Mouse (Mus musculus): ENCODE results near the gene Prn. TPM values are rescaled to one million over a fixed set of nuclear protein-coding genes. Genes with fewer than 3 reads are reported as not detected.

Gene Prn
- total RNA-seq (2023) = not detected in 4 replicates

GRCm38 (mm10) chr2:131909683-131910572 lies at the start of gene Prn, which contains the start of gene Prnp:
Gene Prn (plus strand): TSS chr2:131909957.
Gene Prnp (plus strand): TSS chr2:131909928.

DNA sequence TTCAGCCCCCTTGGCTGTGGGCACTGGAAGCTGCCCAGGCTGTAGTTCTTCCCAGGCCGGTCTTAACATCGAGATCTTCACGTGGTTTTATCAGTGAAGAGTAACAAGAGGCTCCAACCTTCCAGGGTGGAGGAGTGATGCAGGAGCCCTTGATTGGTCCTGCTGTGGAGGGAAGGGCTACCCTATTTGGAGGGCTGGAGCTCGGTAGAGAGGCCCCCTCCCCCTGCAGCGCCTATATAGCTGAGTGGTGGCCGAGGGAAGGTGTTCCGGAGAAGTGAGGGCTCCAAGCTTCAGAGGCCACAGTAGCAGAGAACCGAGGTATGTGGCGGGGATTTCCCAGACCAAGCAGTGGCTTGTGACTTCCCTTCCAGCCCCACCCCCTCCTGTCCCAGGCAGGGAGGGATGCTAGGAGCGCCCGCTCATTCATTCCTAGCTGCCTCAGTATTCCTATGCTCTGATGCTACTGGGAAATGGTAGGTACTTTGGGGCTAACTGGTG lies 40.9 kb downstream of the Prn start, which contains the start of gene Prnd:
Gene Prnd (plus strand): TSS at position 264 of the 498 bp plus-strand sequence.

Other genes with a start within 250 kb of the Prn start
- not detected in 4 replicates for gene Erv3, start 50.2 kb upstream of the Prn start, total RNA-seq (2023)
- gene Prnp, start within 50 bp of the Prn start, total RNA-seq (2023) = 5.2 to 8.3 TPM (median 6.3 TPM) in 4 replicates
- gene Prnd, start 40.9 kb downstream of the Prn start, total RNA-seq (2023) = not detected in 4 replicates
- gene Rassf2, start 120.3 kb downstream of the Prn start, total RNA-seq (2023) = 193 to 216 TPM (median 207 TPM) in 4 replicates
- 38.2 to 58.4 TPM (median 47.2 TPM) in 4 replicates for gene Slc23a2, start 235.2 kb downstream of the Prn start, total RNA-seq (2023)

Data from B cell, adult 62 days (primary cell).